In genomic region chr3:127375956-127376660, GRCm38 (mm10) we compare ENCODE assay signal across 11 mouse cellular contexts.
A peak's percentile ranks its signal among the peaks of the same experiment; 100 is the strongest.
DNase-seq lines count a peak whose midpoint lies in the region; ATAC-seq lines count a peak whose summit lies in the region.
"Had no signal": no experiment of that assay in that cellular context is flagged by ENCODE, and none has a peak within 500 bp of the region (broad histone marks: within the 10 kb centered on the region; RNA-seq: fewer than 3 reads in every experiment).

No protein-coding gene starts in this region.

- no peak overlapping the region for H3K9ac ChIP-seq in forebrain, embryonic 12.5 days
- H3K9ac ChIP-seq in midbrain, embryonic 11.5 days (ENCODE audit: low read length), result no peak overlapping the region
- H3K9ac ChIP-seq: limb, embryonic 13.5 days had no signal

- DNase-seq in adrenal gland, postnatal 10 days, result peak; percentile 29
- DNase-seq in adrenal gland, postnatal 25 days, result peak; percentile 15
- peak; percentile 83 for DNase-seq in midbrain, embryonic 11.5 days (ENCODE audit: low spot score, missing footprints)
- no peak for DNase-seq in cerebellum, adult 9-10 months
- no peak for DNase-seq in c-Kit-positive CD71-positive TER-119-positive erythroid progenitor cells, embryonic 14.5 days (ENCODE audit: low spot score)
- DNase-seq in kidney, adult 8-10 months, result no peak
- DNase-seq: cerebellum, adult 2 months; lung, postnatal 14 days had no signal

- WGBS in forebrain, embryonic 12.5 days, result 17% methylated on average over 11 of the region's 11 CpGs
- WGBS in midbrain, embryonic 11.5 days, result 30% methylated on average over 11 of the region's 11 CpGs

- H3K4me1 ChIP-seq in forebrain, embryonic 12.5 days, result peaks cover 17% of the 10 kb centered on the region
- peaks cover 3% of the 10 kb centered on the region for H3K4me1 ChIP-seq in midbrain, embryonic 11.5 days (ENCODE audit: control insufficient read depth, insufficient read depth, low read length)

- peak overlapping the region; percentile 59 for H3K27ac ChIP-seq in forebrain, embryonic 12.5 days
- no peak overlapping the region for H3K27ac ChIP-seq in midbrain, embryonic 11.5 days (ENCODE audit: low read depth, low read length)
- H3K27ac ChIP-seq: limb, embryonic 13.5 days had no signal

- no peaks in the 10 kb centered on the region for H3K36me3 ChIP-seq in forebrain, embryonic 12.5 days (replicated peaks)
- no peaks in the 10 kb centered on the region for H3K36me3 ChIP-seq in midbrain, embryonic 11.5 days (ENCODE audit: control insufficient read depth, insufficient read depth, low read length)
- H3K36me3 ChIP-seq: limb, embryonic 13.5 days had no signal

- no peak overlapping the region for H3K4me3 ChIP-seq in forebrain, embryonic 12.5 days (replicated peaks)
- H3K4me3 ChIP-seq in midbrain, embryonic 11.5 days (ENCODE audit: low read depth, low read length), result no peak overlapping the region
- H3K4me3 ChIP-seq: erythroblast, embryonic 14.5 days; limb, embryonic 13.5 days had no signal

- no peaks in the 10 kb centered on the region for H3K9me3 ChIP-seq in forebrain, embryonic 12.5 days
- no peaks in the 10 kb centered on the region for H3K9me3 ChIP-seq in midbrain, embryonic 11.5 days (ENCODE audit: control insufficient read depth, low read length)
- H3K9me3 ChIP-seq: limb, embryonic 13.5 days had no signal

- ATAC-seq in forebrain, embryonic 12.5 days (ENCODE audit: low FRiP score), result 0 out of 2 replicates have a peak, but pooled peaks have one; percentile 27
- ATAC-seq in midbrain, embryonic 11.5 days (ENCODE audit: low FRiP score), result no peak

- peaks cover 9% of the 10 kb centered on the region; the same call in 1 of the 2 replicates for H3K27me3 ChIP-seq in forebrain, embryonic 12.5 days
- H3K27me3 ChIP-seq in midbrain, embryonic 11.5 days (ENCODE audit: control insufficient read depth, insufficient read depth, low read length), result no peaks in the 10 kb centered on the region
- H3K27me3 ChIP-seq: limb, embryonic 13.5 days had no signal

- H3K4me2 ChIP-seq in forebrain, embryonic 12.5 days, result peak overlapping the region; percentile 13
- H3K4me2 ChIP-seq in midbrain, embryonic 11.5 days, result no peak overlapping the region
- H3K4me2 ChIP-seq: limb, embryonic 13.5 days had no signal

Comparison
In these comparisons a context has a peak if more than half of its experiments do, and no peak if none do; other contexts are left out.
1. DNase-seq: peak in adrenal gland, postnatal 10 days (single experiment), adrenal gland, postnatal 25 days (single experiment) and midbrain, embryonic 11.5 days (single experiment); none in cerebellum, adult 9-10 months (single experiment), c-Kit-positive CD71-positive TER-119-positive erythroid progenitor cells, embryonic 14.5 days (single experiment) and kidney, adult 8-10 months (0 of 2).